Mouse (Mus musculus) gastrocnemius, adult 2 months (tissue): Measurements from ENCODE around the gene Glis1. TPM values are rescaled to one million over a fixed set of nuclear protein-coding genes. Genes with fewer than 3 reads are reported as not detected.
A peak's percentile ranks its signal among the peaks of the same experiment; 100 is the strongest.

Experiments
- DNase-seq: peaks from one replicate; pipeline ENCODE4 v3.0.0; 2022
- H3K27ac ChIP-seq: fragments of 200-600 bp; 2 replicates; pipeline ENCODE4 v1.8.1; 2022; ENCODE audit warnings: mild to moderate bottlenecking
- H3K4me3 ChIP-seq: fragments of 200-600 bp; 2 replicates; pipeline ENCODE4 v1.8.1; 2022; ENCODE audit warnings: mild to moderate bottlenecking, moderate library complexity
- CTCF ChIP-seq: fragments of 200-600 bp; IDR thresholded peaks from 2 replicates; pipeline ENCODE4 v1.8.1; 2022; ENCODE audit warnings: antibody characterized with exemption, mild to moderate bottlenecking, moderate library complexity
- intact Hi-C: fragments of 180-260 bp; cut with DNase I; formaldehyde crosslinking; loops from one replicate; pipeline ENCODE4 v1.15.1; 2025
- total RNA-seq, 2 experiments: library from RNA; stranded (reverse); gene quantifications; 2 replicates each; pipeline ENCODE4 v1.2.3; 2021

Gene Glis1
- total RNA-seq, 2 experiments from 2014 or later, result 0.15 to 0.20 TPM

GRCm38 (mm10) chr4:107459461-107459860 is 25.1 kb downstream of the Glis1 start:
- TF ChIP-seq CTCF, result no peak
- intact Hi-C loops, result no loop called here
- no peak overlapping the region for H3K27ac ChIP-seq
- no peak overlapping the region for H3K4me3 ChIP-seq
- peak; percentile 34 for DNase-seq

- Histone ChIP-seq H3K4me3 (no peak overlapping the region), H3K27ac (no peak overlapping the region)
- intact Hi-C loops, result no loop called here
- no peak for TF ChIP-seq CTCF
- no peak for DNase-seq
These were observed 26.1 kb downstream of the Glis1 start for GRCm38 (mm10) chr4:107460468-107460867.

DNA sequence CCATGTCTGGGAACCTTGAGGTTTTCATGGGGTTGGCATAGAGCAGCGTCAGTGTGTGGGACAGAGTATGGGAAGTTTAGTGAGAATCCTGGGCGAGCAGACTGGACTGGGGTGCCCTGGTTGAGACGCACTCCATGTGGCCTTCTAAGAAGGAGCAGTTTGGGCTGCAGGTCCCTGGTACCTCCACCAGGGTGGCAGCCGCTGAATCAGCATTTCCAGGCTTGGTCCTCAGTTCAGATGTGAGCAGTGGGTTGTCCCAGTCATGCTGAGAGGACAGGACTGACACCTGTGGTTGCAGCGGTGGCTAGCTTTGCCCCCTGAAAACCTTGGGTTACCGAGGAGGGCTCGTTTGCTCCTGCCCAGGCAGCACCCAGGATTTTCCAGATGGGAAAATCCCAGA is 33.4 kb downstream of the Glis1 start:
- H3K4me3 ChIP-seq, result no peak overlapping the region
- peak overlapping the region; percentile 35; the same call in 1 of the 2 replicates for H3K27ac ChIP-seq
- DNase-seq, result no peak
- intact Hi-C loops, result no loop called here
- TF ChIP-seq CTCF, result no peak

GRCm38 (mm10) chr4:107468264-107468663 is 33.9 kb downstream of the Glis1 start:
- DNase-seq, result no peak
- peak overlapping the region; percentile 35; the same call in 1 of the 2 replicates for H3K27ac ChIP-seq
- no peak for TF ChIP-seq CTCF
- H3K4me3 ChIP-seq, result no peak overlapping the region
- intact Hi-C loops, result no loop called here

DNA sequence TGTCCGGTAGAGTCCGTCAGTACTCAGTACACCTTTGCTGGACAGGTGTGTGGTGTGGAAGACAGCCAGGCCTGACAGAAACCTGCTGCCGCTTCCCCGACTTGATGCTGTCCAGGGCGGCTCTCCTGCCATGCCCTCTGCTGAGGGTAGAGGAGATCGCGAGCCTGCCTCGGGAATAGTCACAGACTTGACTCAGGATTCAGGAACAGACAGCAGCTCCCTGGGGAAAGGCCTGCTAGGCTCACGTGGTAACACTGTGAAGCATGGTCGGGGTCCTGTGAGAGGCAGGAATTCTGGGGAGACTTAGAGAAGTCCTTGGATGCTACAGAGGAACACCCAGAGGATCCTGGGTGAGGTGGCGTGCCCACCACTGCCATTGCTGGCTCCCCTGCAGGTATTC is 34.4 kb downstream of the Glis1 start:
- H3K4me3 ChIP-seq, result no peak overlapping the region
- no peak for DNase-seq
- 0 out of 2 replicates have a peak overlapping the region, but pooled peaks have one; percentile 24 for H3K27ac ChIP-seq
- TF ChIP-seq CTCF, result no peak
- intact Hi-C loops, result no loop called here

DNA sequence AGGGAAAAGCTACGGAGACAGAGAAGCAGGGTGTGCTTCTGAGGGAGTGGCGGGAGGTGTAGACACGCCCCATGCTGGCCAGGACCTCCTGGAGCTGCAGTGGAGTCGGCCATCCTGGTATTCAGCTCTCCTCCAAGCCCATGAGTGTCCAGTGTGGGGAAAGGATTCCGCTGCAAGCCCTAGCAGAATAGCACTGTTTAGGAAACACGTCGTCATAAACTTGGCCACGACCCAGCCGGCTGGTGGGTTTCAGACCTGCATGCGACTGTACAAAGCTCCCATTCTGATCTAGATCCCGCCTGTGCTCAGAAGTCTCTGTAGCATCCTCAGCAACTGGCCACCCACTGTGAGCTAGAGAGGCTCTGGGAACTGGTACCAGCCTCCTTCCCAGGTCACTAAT is 41.9 kb downstream of the Glis1 start:
- Histone ChIP-seq H3K4me3 (no peak overlapping the region), H3K27ac (no peak overlapping the region)
- intact Hi-C loops, result no loop called here
- TF ChIP-seq CTCF, result no peak
- DNase-seq, result no peak

- intact Hi-C loops, result no loop called here
- H3K27ac ChIP-seq, result no peak overlapping the region
- peak; percentile 57 for DNase-seq
- TF ChIP-seq CTCF, result no peak
- no peak overlapping the region for H3K4me3 ChIP-seq
These were observed 44.6 kb downstream of the Glis1 start for GRCm38 (mm10) chr4:107479015-107479414.

DNA sequence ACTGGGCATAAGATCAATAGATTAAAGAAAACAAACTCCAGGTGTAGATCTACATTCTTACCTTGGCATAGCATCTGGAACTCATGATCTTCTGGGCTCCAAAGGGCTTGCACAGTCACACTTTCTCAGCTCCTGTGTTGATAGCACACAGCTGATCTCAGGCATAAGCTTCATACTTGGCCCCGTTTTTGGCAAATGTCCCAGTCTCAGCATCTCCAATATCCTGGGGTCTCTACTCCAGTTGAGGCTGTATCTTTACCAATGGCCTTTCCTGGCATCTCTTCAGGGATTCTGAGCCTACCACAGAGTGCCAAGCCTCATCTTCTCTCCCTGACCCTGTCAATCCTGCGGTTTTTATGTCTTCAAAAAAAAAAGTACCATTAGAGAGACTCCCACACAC is 48.1 kb downstream of the Glis1 start:
- DNase-seq, result no peak
- intact Hi-C loops, result loop anchor here (5.0 kb wide), 1 partner anchor 155 kb away; no protein-coding TSS in a partner anchor

GRCm38 (mm10) chr4:107483556-107484220 is 49.3 kb downstream of the Glis1 start:
- no peak overlapping the region for H3K4me3 ChIP-seq
- intact Hi-C loops, result loop anchor here (5.0 kb wide), 1 partner anchor 154 kb away; no protein-coding TSS in a partner anchor
- H3K27ac ChIP-seq, result no peak overlapping the region
- no peak for TF ChIP-seq CTCF
- DNase-seq, result no peak

More for the DNA sequence above, 48.1 kb downstream of the Glis1 start:
- TF ChIP-seq CTCF, result no peak
- no peak overlapping the region for H3K4me3 ChIP-seq
- no peak overlapping the region for H3K27ac ChIP-seq

- DNase-seq, result no peak
- TF ChIP-seq CTCF, result no peak
- Histone ChIP-seq H3K4me3 (no peak overlapping the region), H3K27ac (no peak overlapping the region)
- intact Hi-C loops, result loop anchor here (5.0 kb wide), 1 partner anchor 153 kb away; no protein-coding TSS in a partner anchor
These were observed 49.8 kb downstream of the Glis1 start for GRCm38 (mm10) chr4:107484221-107484575.

GRCm38 (mm10) chr4:107485903-107486302 is 51.5 kb downstream of the Glis1 start:
- H3K27ac ChIP-seq, result no peak overlapping the region
- intact Hi-C loops, result loop anchor here (5.0 kb wide), 1 partner anchor 116 kb away; no protein-coding TSS in a partner anchor
- no peak overlapping the region for H3K4me3 ChIP-seq
- DNase-seq, result peak; percentile 34
- TF ChIP-seq CTCF, result peak; percentile 64

DNA sequence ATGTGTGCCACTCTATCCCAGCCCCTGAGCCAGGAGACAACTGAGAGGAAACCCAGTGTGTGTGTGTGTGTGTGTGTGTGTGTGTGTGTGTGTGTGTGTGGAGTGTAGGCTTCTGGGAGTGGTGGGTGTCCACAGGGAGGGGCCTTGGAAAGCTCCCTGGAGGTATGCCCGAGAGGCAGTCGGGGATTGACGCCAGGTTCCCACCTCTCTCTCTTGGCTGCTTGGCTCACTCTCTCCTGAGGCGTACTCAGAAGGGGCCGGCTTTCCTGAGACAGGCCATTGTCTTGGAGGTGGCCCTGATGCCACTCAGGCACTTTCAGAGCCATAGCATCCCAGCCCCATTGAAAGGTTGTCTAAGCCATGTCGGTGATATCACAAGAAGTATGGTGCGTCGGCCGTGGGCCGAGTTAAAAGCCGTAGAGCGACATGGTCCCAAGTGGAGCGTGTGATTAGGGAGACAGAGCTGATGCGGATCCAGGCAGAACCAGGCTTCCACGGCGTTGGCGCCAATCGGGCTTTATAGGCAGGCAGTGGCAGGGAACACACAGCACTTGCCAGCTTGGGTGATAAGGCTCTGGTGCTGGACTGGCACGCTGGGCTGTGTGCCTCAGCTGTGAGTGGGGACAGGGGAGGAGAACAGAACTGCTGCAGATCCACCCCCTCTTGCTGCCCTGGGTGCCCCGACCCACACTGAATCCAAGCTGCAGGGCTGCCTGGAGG is 54.9 kb downstream of the Glis1 start:
- intact Hi-C loops, result loop anchor here (5.0 kb wide), 1 partner anchor 113 kb away; no protein-coding TSS in a partner anchor
- DNase-seq, result peak; percentile 32

GRCm38 (mm10) chr4:107492991-107493390 is 58.6 kb downstream of the Glis1 start:
- Histone ChIP-seq H3K27ac (no peak overlapping the region), H3K4me3 (no peak overlapping the region)
- DNase-seq, result no peak
- intact Hi-C loops, result no loop called here
- TF ChIP-seq CTCF, result no peak

More for the DNA sequence above, 54.9 kb downstream of the Glis1 start:
- Histone ChIP-seq H3K4me3 (no peak overlapping the region), H3K27ac (no peak overlapping the region)
- TF ChIP-seq CTCF, result no peak
